Mouse (Mus musculus) embryonic facial prominence, embryonic 15.5 days (tissue): ENCODE measurements around the gene Nav2. TPM values are rescaled to one million over a fixed set of nuclear protein-coding genes. Genes with fewer than 3 reads are reported as not detected.

ENCODE experiments used
- ATAC-seq: fragments of 200-750 bp; cut with Nextera tagmentation; 2 replicates; pipeline ENCODE4 v1.8.0; 2017; ENCODE audit warnings: low read depth, moderate TSS enrichment; ENCODE audit not compliant: insufficient number of reproducible peaks, low FRiP score, low TSS enrichment
- H3K27ac ChIP-seq: fragments of 300-500 bp; sonication (generic); replicated peaks from 2 replicates; pipeline ENCODE4 v1.5.1; 2015; ENCODE audit warnings: mild to moderate bottlenecking, inconsistent platforms
- H3K27me3 ChIP-seq: fragments of 300-500 bp; sonication (generic); 2 replicates; pipeline ENCODE4 v1.6.1; 2015; ENCODE audit warnings: inconsistent platforms
- H3K36me3 ChIP-seq: fragments of 300-500 bp; sonication (generic); 2 replicates; pipeline ENCODE4 v1.6.1; 2015; ENCODE audit warnings: mild to moderate bottlenecking, inconsistent platforms
- H3K4me1 ChIP-seq: fragments of 300-500 bp; sonication (generic); 2 replicates; pipeline ENCODE4 v1.6.1; 2015; ENCODE audit warnings: inconsistent platforms
- H3K4me2 ChIP-seq: fragments of 300-500 bp; sonication (generic); replicated peaks from 2 replicates; pipeline ENCODE4 v1.6.1; 2015; ENCODE audit warnings: mild to moderate bottlenecking, inconsistent platforms
- H3K4me3 ChIP-seq: fragments of 300-500 bp; sonication (generic); replicated peaks from 2 replicates; pipeline ENCODE4 v1.5.1; 2015; ENCODE audit warnings: mild to moderate bottlenecking, inconsistent platforms
- H3K9ac ChIP-seq: fragments of 300-500 bp; sonication (generic); 2 replicates; pipeline ENCODE4 v1.6.1; 2015; ENCODE audit warnings: inconsistent platforms
- H3K9me3 ChIP-seq: fragments of 300-500 bp; sonication (generic); replicated peaks from 2 replicates; pipeline ENCODE4 v1.6.1; 2016; ENCODE audit warnings: inconsistent platforms
- WGBS: fragments of 180-500 bp; shearing (Covaris S2); methylation state at CpG from one replicate; pipeline ENCODE4 v1.1.7; 2015; 5-methylcytosine and 5-hydroxymethylcytosine counted together
- polyA plus RNA-seq: library from polyadenylated mRNA; unstranded; fragments of >200 nt; fragmentation: Nextera tagmentation; extraction: Ambion mirVana; gene quantifications from 2 replicates; pipeline ENCODE4 v1.2.1, GENCODE M21; 2015

The Nav2 gene
- polyA plus RNA-seq, 1 experiment from 2014 or later = 23.4 TPM

GRCm38 (mm10) chr7:49252444-49252843, 343.9 kb downstream of the Nav2 start:
- 93% methylated on average over 7 of the region's 7 CpGs for WGBS
- Histone ChIP-seq H3K4me2 (no peak overlapping the region), H3K36me3 (no peaks in the 10 kb centered on the region), H3K9me3 (no peaks in the 10 kb centered on the region), H3K4me1 (peaks cover 56% of the 10 kb centered on the region), H3K27me3 (peaks cover 16% of the 10 kb centered on the region), H3K27ac (no peak overlapping the region), H3K9ac (no peak overlapping the region), H3K4me3 (no peak overlapping the region)
- no peak for ATAC-seq

GRCm38 (mm10) chr7:49252902-49253301, 344.4 kb downstream of the Nav2 start:
- no peak overlapping the region for H3K4me2 ChIP-seq
- ATAC-seq = no peak

GRCm38 (mm10) chr7:49255053-49255452, 346.5 kb downstream of the Nav2 start:
- H3K9me3 ChIP-seq = no peaks in the 10 kb centered on the region
- ATAC-seq = no peak
- H3K36me3 ChIP-seq = no peaks in the 10 kb centered on the region
- H3K27ac ChIP-seq = no peak overlapping the region
- H3K9ac ChIP-seq = no peak overlapping the region
- H3K4me3 ChIP-seq = no peak overlapping the region
- no peak overlapping the region for H3K4me2 ChIP-seq
- peaks cover 47% of the 10 kb centered on the region for H3K4me1 ChIP-seq
- WGBS = 93% methylated on average over 5 of the region's 5 CpGs
- no peaks in the 10 kb centered on the region for H3K27me3 ChIP-seq

More at GRCm38 (mm10) chr7:49252902-49253301, 344.4 kb downstream of the Nav2 start:
- Histone ChIP-seq H3K36me3 (no peaks in the 10 kb centered on the region), H3K27me3 (peaks cover 12% of the 10 kb centered on the region), H3K9ac (no peak overlapping the region), H3K9me3 (no peaks in the 10 kb centered on the region), H3K4me1 (peaks cover 56% of the 10 kb centered on the region), H3K27ac (no peak overlapping the region), H3K4me3 (no peak overlapping the region)
- 76% methylated on average over 6 of the region's 6 CpGs for WGBS

- WGBS = 69% methylated on average over 13 of the region's 13 CpGs
- H3K36me3 ChIP-seq = no peaks in the 10 kb centered on the region
- no peak overlapping the region for H3K9ac ChIP-seq
- no peaks in the 10 kb centered on the region for H3K9me3 ChIP-seq
- H3K27me3 ChIP-seq = no peaks in the 10 kb centered on the region
- no peak overlapping the region for H3K27ac ChIP-seq
- no peak for ATAC-seq
- no peak overlapping the region for H3K4me3 ChIP-seq
- H3K4me2 ChIP-seq = no peak overlapping the region
- H3K4me1 ChIP-seq = peaks cover 55% of the 10 kb centered on the region
Observed at GRCm38 (mm10) chr7:49257234-49257906, 348.9 kb downstream of the Nav2 start.

GRCm38 (mm10) chr7:49258088-49258487, 349.6 kb downstream of the Nav2 start:
- ATAC-seq = no peak

GRCm38 (mm10) chr7:49261941-49262511, 353.5 kb downstream of the Nav2 start:
- Histone ChIP-seq H3K4me1 (peaks cover 66% of the 10 kb centered on the region), H3K4me3 (no peak overlapping the region), H3K27ac (0 out of 2 replicates have a peak overlapping the region, but pooled peaks have one; percentile 5), H3K27me3 (no peaks in the 10 kb centered on the region), H3K9ac (no peak overlapping the region), H3K36me3 (no peaks in the 10 kb centered on the region), H3K4me2 (no peak overlapping the region), H3K9me3 (no peaks in the 10 kb centered on the region)
- peak; percentile 41; the same call in 1 of the 2 replicates for ATAC-seq
- 41% methylated on average over 13 of the region's 13 CpGs for WGBS

More at GRCm38 (mm10) chr7:49258088-49258487, 349.6 kb downstream of the Nav2 start:
- peaks cover 58% of the 10 kb centered on the region for H3K4me1 ChIP-seq
- no peak overlapping the region for H3K27ac ChIP-seq
- H3K9ac ChIP-seq = no peak overlapping the region
- H3K9me3 ChIP-seq = no peaks in the 10 kb centered on the region
- WGBS = 72% methylated on average over 6 of the region's 6 CpGs
- H3K4me3 ChIP-seq = no peak overlapping the region
- H3K27me3 ChIP-seq = no peaks in the 10 kb centered on the region
- H3K4me2 ChIP-seq = no peak overlapping the region
- no peaks in the 10 kb centered on the region for H3K36me3 ChIP-seq

- Histone ChIP-seq H3K27me3 (no peaks in the 10 kb centered on the region), H3K4me1 (peaks cover 55% of the 10 kb centered on the region), H3K9me3 (no peaks in the 10 kb centered on the region), H3K4me3 (no peak overlapping the region), H3K27ac (no peak overlapping the region), H3K36me3 (no peaks in the 10 kb centered on the region), H3K4me2 (no peak overlapping the region), H3K9ac (no peak overlapping the region)
- WGBS = 64% methylated on average over 6 of the region's 6 CpGs
- ATAC-seq = no peak
Observed at GRCm38 (mm10) chr7:49266422-49266821, 357.9 kb downstream of the Nav2 start.

- H3K9me3 ChIP-seq = no peaks in the 10 kb centered on the region
- WGBS = 54% methylated on average over 12 of the region's 12 CpGs
- H3K9ac ChIP-seq = no peak overlapping the region
- no peak; the same call in 1 of the 2 replicates for ATAC-seq
- no peaks in the 10 kb centered on the region for H3K27me3 ChIP-seq
- peaks cover 46% of the 10 kb centered on the region for H3K4me1 ChIP-seq
- peak overlapping the region; percentile 63; the same call in 1 of the 2 replicates for H3K27ac ChIP-seq
- no peaks in the 10 kb centered on the region for H3K36me3 ChIP-seq
- no peak overlapping the region for H3K4me3 ChIP-seq
- no peak overlapping the region for H3K4me2 ChIP-seq
Observed at GRCm38 (mm10) chr7:49267621-49268325, 359.3 kb downstream of the Nav2 start.

GRCm38 (mm10) chr7:49268401-49268921, 359.9 kb downstream of the Nav2 start:
- Histone ChIP-seq H3K9me3 (no peaks in the 10 kb centered on the region), H3K27me3 (no peaks in the 10 kb centered on the region; the same call in 1 of the 2 replicates), H3K27ac (no peak overlapping the region; the same call in 1 of the 2 replicates), H3K4me3 (no peak overlapping the region), H3K9ac (no peak overlapping the region), H3K4me1 (peaks cover 52% of the 10 kb centered on the region), H3K4me2 (no peak overlapping the region), H3K36me3 (no peaks in the 10 kb centered on the region)
- WGBS = 55% methylated on average over 9 of the region's 9 CpGs
- ATAC-seq = no peak

- 35% methylated on average over 11 of the region's 11 CpGs for WGBS
- ATAC-seq = no peak
- Histone ChIP-seq H3K4me3 (no peak overlapping the region), H3K4me1 (peaks cover 51% of the 10 kb centered on the region), H3K9me3 (no peaks in the 10 kb centered on the region), H3K9ac (no peak overlapping the region), H3K36me3 (no peaks in the 10 kb centered on the region), H3K4me2 (no peak overlapping the region), H3K27me3 (no peaks in the 10 kb centered on the region; the same call in 1 of the 2 replicates), H3K27ac (peak overlapping the region; percentile 39; the same call in 1 of the 2 replicates)
Observed at GRCm38 (mm10) chr7:49270855-49271254, 362.3 kb downstream of the Nav2 start.
